Mouse (Mus musculus): ENCODE data around the gene Il22ra2.
"Not testable (repeated sequence)": the region's sequence is repeated elsewhere in the genome, so short reads cannot be mapped to it uniquely, and the experiment has no call there.

Il22ra2 gene

DNA sequence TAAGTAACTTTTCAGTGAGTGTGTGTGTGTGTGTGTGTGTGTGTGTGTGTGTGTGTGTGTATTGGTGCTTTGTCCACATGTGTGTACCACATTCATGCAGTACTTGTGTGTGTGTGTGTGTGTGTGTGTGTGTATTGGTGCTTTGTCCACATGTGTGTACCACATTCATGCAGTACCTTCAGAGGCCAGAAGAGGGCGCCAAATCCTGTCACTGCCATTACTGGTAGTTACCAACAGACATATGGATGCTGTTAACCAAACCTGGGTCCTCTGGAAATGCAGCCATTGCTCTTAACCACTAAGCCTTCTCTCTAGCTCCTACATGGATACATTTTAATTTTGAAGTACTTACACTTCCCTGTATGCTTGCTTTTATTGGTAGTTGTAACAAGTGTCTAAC, 20.3 kb upstream of the Il22ra2 start:
- not testable (repeated sequence) for DNase-seq (ENCODE audit: low spot score in 2 of 2)

DNA sequence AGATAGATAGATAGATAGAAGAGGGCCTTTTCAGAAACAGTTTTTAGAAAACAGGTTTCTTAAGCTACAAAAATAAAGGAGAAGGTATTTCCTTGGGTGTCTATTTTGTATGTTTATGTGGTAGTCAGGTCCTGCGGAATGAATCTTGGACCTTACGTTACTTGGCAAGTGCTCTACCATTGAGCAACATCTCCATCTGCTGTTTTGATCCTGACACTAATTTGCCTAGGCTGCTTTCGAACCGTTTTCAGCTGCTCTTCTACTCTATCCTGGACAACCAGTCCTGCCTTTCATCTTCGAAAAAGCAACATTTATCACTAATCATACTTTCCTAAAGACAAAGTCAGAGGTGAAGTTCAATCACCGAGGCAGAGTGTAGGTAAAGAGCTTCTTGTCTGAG, 18.6 kb upstream of the Il22ra2 start:
- no peak for DNase-seq (ENCODE audit: low spot score in 2 of 2)

DNA sequence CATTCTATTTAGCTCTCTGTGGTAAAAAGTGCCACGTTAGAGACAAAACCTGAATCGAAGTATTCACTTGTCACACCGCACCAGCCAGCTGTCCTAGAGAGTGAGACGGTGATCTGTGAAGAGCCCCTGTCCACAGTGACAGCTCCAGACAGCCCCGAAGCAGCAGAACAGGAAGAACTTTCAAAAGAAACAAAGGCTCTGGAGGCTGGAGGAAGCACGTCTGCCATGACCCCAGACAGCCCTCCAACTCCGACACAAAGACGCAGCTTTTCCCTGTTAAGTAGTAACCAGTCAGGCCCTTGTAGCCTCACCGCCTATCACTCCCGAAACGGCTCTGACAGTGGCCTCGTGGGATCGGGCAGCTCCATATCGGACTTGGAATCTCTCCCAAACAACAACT, 12.7 kb upstream of the Il22ra2 start:
- DNase-seq (ENCODE audit: low spot score in 2 of 2) = no peak

DNA sequence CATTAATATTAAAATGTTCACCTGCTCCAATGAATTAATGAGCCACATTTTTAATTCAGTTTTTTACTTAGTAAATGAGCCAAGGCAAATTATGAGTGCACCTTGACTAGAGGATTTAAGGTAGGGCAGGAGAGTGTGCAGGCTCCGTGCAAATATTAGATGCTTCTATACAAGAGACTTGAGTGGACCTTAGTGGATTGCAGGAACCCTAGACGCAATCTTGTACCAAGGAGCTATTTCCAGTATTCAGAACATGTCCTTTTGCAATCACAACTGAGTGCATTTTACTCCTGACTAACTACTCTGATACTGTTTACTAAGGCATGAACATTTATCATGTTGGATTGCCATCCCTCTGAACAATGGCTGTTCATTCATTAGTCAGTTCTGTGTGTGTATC, 10.2 kb upstream of the Il22ra2 start:
- DNase-seq (ENCODE audit: low spot score in 2 of 2) = no peak

DNA sequence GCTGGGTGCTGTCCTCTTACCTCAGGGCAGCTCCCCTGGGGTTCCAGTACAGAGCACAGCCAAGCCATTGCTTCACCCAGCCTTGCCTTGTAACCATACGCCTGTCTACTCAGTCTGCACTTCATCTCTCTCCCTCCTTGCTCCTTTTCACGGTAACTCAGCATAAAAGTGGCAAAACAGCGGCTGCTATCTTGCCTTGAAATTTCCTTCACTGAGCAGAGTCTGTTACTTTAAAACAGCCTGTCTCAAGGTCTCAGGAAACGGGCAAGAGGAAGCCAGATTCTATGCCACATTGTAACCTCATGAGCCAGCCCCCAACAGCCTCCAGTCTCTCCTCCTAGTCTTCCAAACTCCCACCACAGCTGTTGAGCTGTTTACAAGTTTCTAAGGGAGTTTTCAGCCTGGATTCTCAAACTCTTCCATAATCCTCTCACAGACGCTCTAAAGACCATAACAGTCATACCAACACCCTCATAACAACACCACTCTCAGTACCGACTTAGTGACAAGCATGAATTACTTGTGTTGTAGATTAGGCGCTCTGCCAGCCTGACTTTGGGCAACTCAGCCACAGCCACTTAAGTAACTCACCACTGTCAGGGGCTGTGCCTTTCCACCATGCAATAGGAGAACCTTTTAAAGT, 8.6 kb upstream of the Il22ra2 start:
- DNase-seq (ENCODE audit: low spot score in 2 of 2) = no peak

DNA sequence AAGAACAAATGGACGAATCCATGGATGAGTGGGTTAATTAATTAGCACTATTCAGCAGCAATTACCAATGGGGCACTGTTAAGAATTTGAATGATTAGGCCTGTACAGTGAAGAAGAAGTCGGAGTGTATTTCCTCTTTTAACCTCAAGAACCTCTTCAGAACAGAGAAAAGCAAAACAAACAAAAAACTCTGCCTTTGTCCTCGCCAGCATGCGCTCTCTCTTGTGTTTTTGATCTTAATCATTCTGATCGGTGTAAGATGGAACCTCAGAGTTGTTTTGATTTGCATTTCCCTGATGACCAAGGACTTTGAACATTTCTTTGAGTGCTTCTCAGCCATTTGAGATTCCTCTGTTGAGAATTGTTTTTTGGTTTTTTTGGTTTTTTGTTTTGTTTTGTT, 2.1 kb upstream of the Il22ra2 start:
- DNase-seq (ENCODE audit: low spot score in 2 of 2) = no peak

DNA sequence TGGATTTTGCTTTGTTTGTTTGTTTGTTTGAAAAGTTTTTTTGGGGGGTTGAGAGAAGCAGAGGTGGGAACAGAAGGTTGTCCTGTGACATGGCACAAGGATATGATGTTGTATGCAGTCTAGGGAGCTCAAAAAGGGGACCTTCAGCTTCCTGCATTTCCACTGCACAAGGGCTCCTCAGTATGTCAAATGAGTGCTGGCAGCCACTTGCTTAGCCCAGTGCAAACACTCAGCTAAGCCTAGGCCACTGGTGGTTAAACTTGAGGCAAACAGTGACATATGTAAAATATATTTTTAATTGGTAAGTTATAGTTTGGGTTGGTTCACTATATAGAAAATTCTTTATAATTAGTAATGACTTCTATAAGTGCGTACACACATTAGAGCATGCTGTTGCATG, 2.8 kb downstream of the Il22ra2 start:
- DNase-seq (ENCODE audit: low spot score in 2 of 2) = no peak

DNA sequence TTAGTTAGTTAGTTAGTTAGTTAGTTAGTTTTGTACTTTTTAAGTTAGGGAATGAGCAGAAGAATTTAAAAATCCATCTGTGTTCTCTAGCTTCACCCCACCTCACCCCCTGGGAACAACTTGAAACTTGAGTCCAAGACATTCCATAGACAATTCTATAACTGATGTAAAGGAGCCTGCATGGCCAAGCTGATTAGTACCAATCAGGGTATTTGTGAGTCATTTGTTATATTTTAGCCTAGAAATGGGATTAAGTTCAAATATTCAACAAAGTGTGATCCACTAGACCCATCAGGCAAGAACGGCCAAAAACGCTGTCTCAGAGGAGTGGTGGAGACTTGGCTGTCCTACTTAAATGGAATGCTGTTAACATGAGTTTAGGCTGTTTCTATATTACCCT, 5.5 kb downstream of the Il22ra2 start:
- DNase-seq (ENCODE audit: low spot score in 2 of 2) = no peak

DNA sequence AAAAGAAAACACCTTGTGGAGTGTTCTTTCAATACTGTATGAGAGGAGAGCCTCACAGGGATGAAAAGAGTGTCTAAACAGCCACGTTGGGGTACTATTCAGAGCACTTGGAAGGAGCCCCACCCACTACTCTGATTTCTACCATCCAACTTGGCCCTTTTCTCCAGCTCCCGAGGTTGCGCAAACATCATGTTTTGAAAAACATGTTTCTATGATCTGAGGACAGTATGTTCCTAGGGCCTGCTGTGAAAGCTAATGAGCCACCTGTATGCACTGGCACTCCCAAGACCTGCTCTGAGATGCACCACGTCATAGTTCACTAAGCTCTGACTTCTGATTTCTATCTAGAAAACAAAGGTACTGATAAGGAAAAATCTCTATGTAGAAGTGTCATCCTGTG, 6.0 kb downstream of the Il22ra2 start:
- DNase-seq (ENCODE audit: low spot score in 2 of 2) = no peak

DNA sequence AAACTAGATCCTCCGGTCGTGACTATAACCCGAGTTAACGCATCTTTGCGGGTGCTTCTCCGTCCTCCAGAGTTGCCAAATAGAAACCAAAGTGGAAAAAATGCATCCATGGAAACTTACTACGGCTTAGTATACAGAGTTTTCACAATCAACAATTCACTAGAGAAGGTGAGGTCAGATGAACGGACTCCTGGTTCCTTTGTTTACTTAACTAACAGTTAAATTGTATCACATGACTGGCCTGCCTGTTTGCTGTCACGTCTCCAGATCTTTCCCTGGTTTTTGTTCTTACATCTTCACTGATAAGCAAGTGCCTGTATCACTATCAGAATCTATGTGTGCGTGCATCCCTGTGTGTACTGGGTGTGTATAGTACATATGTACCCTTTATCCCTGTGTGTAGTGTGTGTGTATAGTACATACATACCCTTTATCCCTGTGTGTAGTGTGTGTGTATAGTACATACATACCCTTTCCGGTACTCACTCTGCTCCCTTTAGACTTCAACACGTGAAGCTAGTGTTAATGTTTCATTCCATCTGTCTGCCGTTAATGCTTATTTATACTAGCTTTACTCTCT, 9.9 kb downstream of the Il22ra2 start:
- no peak for DNase-seq (ENCODE audit: low spot score in 2 of 2)

DNA sequence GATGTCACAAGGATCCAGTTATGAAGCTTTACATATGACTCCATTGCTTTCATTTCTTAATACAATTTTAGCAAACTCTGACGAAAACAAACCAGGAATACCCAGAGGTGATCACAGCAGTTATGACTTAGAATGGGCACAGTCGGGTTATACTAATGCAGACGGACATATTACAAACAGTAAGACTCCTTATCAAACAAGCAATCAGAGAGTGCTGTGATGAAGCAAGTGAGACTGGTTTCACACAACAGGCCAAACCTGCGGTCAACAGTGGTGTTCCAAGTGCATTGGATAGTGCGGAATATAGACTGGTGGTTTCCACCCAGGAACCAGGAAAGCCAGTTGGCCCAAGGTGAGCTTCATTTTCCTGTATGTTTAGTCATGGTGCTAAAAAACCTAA, 17.1 kb downstream of the Il22ra2 start:
- DNase-seq (ENCODE audit: low spot score in 2 of 2) = no peak

DNA sequence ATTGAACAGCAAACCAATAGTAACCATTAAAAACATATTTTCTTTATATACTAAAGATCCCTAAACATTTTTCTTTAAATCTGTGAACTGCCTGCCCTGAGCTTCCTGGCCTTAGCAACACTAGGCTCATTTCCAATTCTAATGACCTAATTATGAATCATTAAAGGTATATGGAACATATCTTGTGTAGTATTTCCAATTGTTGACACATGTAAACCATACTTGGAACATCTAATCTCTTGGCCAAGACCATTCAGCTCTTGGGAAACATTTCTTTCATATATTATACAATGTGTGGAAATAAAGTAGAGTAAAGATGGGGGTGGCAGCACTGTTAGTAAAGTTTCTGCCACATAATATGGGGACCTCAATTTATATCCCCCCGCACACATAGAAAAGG, 17.8 kb downstream of the Il22ra2 start:
- DNase-seq (ENCODE audit: low spot score in 2 of 2) = no peak

DNA sequence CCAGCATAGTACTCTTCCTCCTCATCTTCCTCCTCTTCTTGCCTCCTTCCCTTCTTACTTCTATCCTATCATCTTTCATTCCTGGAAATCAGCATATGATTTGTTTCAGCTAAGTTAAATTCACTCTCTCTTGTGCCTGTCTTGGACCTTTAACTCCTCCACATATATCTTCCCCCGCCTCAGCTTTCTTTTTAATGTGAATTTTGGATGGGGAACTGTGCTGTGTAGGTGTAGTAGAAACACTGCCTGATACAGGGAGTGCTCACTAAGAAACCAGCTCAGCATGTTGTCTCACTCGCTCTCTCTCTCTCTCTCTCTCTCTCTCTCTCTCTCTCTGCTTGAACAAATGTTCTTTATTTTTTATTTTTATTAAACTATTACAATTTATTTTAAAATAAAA, 23.3 kb downstream of the Il22ra2 start:
- DNase-seq (ENCODE audit: low spot score in 2 of 2) = no peak

DNA sequence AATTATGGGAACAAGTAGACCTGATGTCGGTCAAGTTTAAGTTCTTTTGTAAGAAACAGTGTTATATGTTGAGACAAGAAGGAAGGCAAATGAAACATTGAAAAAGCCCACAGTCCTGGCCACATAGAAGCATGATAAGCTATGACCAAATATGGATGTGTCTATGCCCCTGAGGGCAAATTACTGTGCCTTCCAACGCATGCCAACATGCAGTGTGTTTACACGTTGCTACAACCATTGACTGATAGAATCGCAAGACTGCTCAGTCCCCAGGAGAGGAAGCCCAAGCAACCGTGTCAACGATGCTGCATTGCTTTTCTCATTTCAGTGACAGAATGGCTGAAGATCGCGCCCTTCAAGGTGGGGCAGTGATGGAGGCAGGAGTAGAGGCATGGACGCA, 35.6 kb downstream of the Il22ra2 start:
- DNase-seq (ENCODE audit: low spot score in 2 of 2) = no peak

DNA sequence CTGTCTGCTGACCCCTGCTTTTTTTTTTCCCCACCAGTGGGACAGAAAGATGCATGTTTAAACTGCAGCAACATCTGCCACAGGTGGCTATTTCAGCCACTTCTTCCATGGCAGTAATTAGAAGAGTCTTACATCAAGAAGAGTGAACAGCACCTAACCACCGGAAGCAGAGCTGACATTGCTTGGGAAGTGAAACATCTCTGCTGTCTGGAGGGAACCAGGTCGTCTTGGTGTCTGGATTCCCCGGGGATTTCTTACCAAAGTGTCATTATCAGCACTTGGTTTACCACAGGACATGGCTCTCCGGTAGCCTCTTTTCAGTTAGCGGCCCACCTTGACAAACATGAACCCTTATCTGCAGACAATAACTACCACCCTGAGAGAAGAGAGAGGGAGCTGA, 38.2 kb downstream of the Il22ra2 start:
- no peak for DNase-seq (ENCODE audit: low spot score in 2 of 2)

DNA sequence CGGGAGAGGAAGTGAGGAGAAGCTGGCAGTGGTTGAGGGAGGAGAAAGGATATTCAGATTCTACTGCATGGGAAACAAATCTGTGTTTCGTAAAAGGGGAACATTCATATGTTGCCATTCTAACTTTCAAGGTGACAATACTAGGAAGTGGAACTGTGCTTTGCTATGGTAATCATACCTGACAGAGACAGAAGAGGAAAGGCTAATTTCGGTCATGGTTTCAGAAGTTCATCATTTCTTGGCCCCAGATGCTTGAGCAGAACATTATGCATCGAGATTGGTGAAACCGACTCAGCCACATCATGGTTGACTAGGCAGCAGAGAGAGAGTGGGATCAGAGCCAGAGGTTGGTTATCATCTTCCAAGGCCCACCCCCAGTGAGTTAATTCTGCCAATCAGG, 47.2 kb downstream of the Il22ra2 start:
- DNase-seq (ENCODE audit: low spot score in 2 of 2) = no peak

DNA sequence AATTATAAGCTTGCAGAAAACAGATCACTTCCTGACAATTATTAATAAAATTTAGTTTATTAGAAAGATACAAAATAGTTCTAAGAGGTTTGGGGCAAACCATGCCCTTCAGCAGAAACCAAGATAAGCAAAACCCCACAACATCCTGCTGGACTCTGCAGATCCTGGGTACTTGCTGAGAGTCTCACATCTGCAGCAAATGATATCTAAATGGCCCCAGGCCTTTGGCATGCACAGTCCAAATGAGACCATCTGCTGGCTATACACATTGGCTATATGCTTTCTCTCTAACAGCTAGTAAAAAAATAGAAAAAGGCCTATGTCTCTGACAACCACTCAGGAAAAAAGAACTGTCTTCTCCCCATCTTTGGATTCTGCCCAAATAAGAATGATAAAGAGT, 50.2 kb downstream of the Il22ra2 start:
- no peak for DNase-seq (ENCODE audit: low spot score in 2 of 2)

DNA sequence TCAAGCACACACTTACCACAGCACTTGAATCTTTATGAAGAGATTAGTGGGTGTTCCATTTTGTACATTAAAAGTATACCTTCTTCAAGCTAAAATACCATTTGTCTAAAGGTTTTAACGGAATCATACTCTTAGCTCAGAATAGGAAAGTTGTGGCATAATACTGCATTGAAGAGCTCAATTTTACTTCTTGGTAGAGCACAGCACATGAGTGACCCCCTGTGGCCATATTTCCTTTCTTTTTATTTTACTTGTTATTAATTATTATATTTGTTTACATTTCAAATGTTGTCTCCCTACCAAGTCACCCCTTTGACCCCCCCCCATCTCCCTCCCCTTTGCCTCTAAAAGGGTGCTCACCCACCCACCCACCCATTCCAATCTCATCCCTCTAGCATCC, 51.3 kb downstream of the Il22ra2 start:
- DNase-seq (ENCODE audit: low spot score in 2 of 2) = no peak

Measured in frontal cortex, postnatal 14 days (tissue).